In genomic region chr10:107921134-107921533, GRCm38 (mm10) we compare ENCODE assay signal across 14 mouse cellular contexts. TPM values are rescaled to one million over a fixed set of nuclear protein-coding genes. Genes with fewer than 3 reads are reported as not detected.
"Had no signal": no experiment of that assay in that cellular context is flagged by ENCODE, and none has a peak within 500 bp of the region (broad histone marks: within the 10 kb centered on the region; RNA-seq: fewer than 3 reads in every experiment).

No protein-coding gene starts in this region.

- H3K4me2 ChIP-seq: limb, embryonic 13.5 days; liver, embryonic 15.5 days had no signal

- H3K9ac ChIP-seq: limb, embryonic 13.5 days; liver, embryonic 15.5 days had no signal

- DNase-seq: kidney, adult 18-20 months; kidney, adult 9 months; liver; lung, adult 2 months; midbrain, embryonic 14.5 days; right cerebral cortex, postnatal 14 days; right cerebral cortex, postnatal 4 days; thymus, postnatal 25 days had no signal

- H3K9me3 ChIP-seq: limb, embryonic 10.5 days; limb, embryonic 13.5 days; liver, embryonic 15.5 days; midbrain, embryonic 10.5 days had no signal

- H3K27ac ChIP-seq: limb, embryonic 10.5 days; limb, embryonic 13.5 days; liver, embryonic 15.5 days; midbrain, embryonic 10.5 days had no signal

- H3K4me1 ChIP-seq: limb, embryonic 10.5 days; limb, embryonic 13.5 days; liver, embryonic 15.5 days; midbrain, embryonic 10.5 days had no signal

- H3K4me3 ChIP-seq: limb, embryonic 10.5 days; limb, embryonic 13.5 days; liver, embryonic 15.5 days; megakaryocyte, embryonic 14.5 days; midbrain, embryonic 10.5 days had no signal

- H3K27me3 ChIP-seq: limb, embryonic 13.5 days; liver, embryonic 15.5 days; megakaryocyte, embryonic 14.5 days had no signal

- H3K36me3 ChIP-seq: limb, embryonic 10.5 days; limb, embryonic 13.5 days; liver, embryonic 15.5 days; midbrain, embryonic 10.5 days had no signal

RNA-seq across cellular contexts. Expression of gene Otogl, which starts 9.2 kb away (rescaled TPM):
- polyA plus RNA-seq: limb, embryonic 10.5 days; midbrain, embryonic 10.5 days; neural tube, embryonic 11.5 days had no signal
